Mouse (Mus musculus) CH12.LX (cell line): ENCODE measurements around the gene Aasdhppt. TPM values are rescaled to one million over a fixed set of nuclear protein-coding genes. Genes with fewer than 3 reads are reported as not detected.

Experiments
- DNase-seq: peaks from one replicate; pipeline ENCODE4 v3.0.0-alpha.2; 2013; ENCODE audit errors: extremely low read depth
- H3K27ac ChIP-seq: 2 replicates; pipeline ENCODE4 v1.5.1; 2012; ENCODE audit warnings: low read depth, mild to moderate bottlenecking, control low read depth, moderate library complexity; ENCODE audit not compliant: insufficient read depth
- H3K27me3 ChIP-seq: replicated peaks from 2 replicates; pipeline ENCODE3; 2012; ENCODE audit warnings: inconsistent platforms
- H3K36me3 ChIP-seq, 2 experiments: replicated peaks in 1 of 2; 2 replicates each; pipeline versions ENCODE3 to v1.6.1; 2012; ENCODE audit warnings: inconsistent platforms in 1 of 2, low read length in 1 of 2, mild to moderate bottlenecking in 1 of 2, mixed read lengths in 1 of 2, moderate library complexity in 1 of 2; ENCODE audit not compliant: control insufficient read depth in 1 of 2, insufficient read depth in 1 of 2
- H3K4me1 ChIP-seq, 2 experiments: 2 replicates each; pipeline ENCODE4 v1.6.1; 2012; ENCODE audit warnings: inconsistent platforms in 1 of 2, moderate library complexity in 1 of 2; ENCODE audit not compliant: insufficient read depth in 2 of 2, control insufficient read depth in 1 of 2
- H3K4me2 ChIP-seq: 2 replicates; pipeline ENCODE4 v1.6.1; 2012; ENCODE audit warnings: low read depth, mild to moderate bottlenecking, control low read depth; ENCODE audit not compliant: poor library complexity, insufficient read depth, severe bottlenecking
- H3K4me3 ChIP-seq, 3 experiments: fragments of 150-350 bp in 1 of 3; sonication (generic) in 1 of 3; replicated peaks in 1 of 3; 2 replicates each; pipeline versions ENCODE3 to v1.5.1; 2011 to 2012; ENCODE audit warnings: low read depth in 2 of 3, low read length in 2 of 3, mild to moderate bottlenecking in 2 of 3, moderate library complexity in 2 of 3, control low read depth in 1 of 3, improper control_type of control experiment in 1 of 3, inconsistent platforms in 1 of 3, mixed read lengths in 1 of 3; ENCODE audit not compliant: poor library complexity in 1 of 3
- H3K79me2 ChIP-seq: replicated peaks from 2 replicates; pipeline ENCODE4 v1.6.1; 2012; ENCODE audit warnings: mild to moderate bottlenecking, moderate library complexity; ENCODE audit not compliant: control insufficient read depth, poor library complexity, insufficient read depth, severe bottlenecking; ENCODE audit errors: extremely low read depth
- H3K9ac ChIP-seq: 2 replicates; pipeline ENCODE4 v1.6.1; 2012; ENCODE audit warnings: low read depth, mild to moderate bottlenecking, control low read depth, moderate library complexity; ENCODE audit not compliant: insufficient read depth
- H3K9me3 ChIP-seq: replicated peaks from 2 replicates; pipeline ENCODE3; 2012; ENCODE audit warnings: low read length, inconsistent platforms, mixed read lengths
- BHLHE40 ChIP-seq: IDR thresholded peaks from 2 replicates; pipeline ENCODE4 v1.6.1; 2011; ENCODE audit warnings: mild to moderate bottlenecking, low read depth, low read length, improper control_type of control experiment
- CHD1 ChIP-seq: IDR thresholded peaks from 2 replicates; pipeline ENCODE4 v1.6.1; 2012; ENCODE audit warnings: low read depth, low read length, improper control_type of control experiment, inconsistent platforms
- CTCF ChIP-seq, 2 experiments: IDR thresholded peaks in 1 of 2; conservative IDR thresholded peaks in 1 of 2; 2 replicates each; pipeline ENCODE4 v1.5.1; 2011 to 2012; ENCODE audit warnings: low read depth in 2 of 2, low read length in 2 of 2, improper control_type of control experiment in 1 of 2, inconsistent platforms in 1 of 2, mild to moderate bottlenecking in 1 of 2, moderate library complexity in 1 of 2
- E2F4 ChIP-seq: IDR thresholded peaks from 2 replicates; pipeline ENCODE4 v1.6.1; 2011; ENCODE audit warnings: low read depth, low read length, improper control_type of control experiment; ENCODE audit not compliant: insufficient replicate concordance
- ELF1 ChIP-seq: IDR thresholded peaks from 2 replicates; pipeline ENCODE4 v1.6.1; 2014; ENCODE audit warnings: low read depth, mild to moderate bottlenecking, inconsistent platforms, low read length, improper control_type of control experiment
- ETS1 ChIP-seq: conservative IDR thresholded peaks from 2 replicates; pipeline ENCODE4 v1.6.1; 2012; ENCODE audit warnings: low read depth, mild to moderate bottlenecking, inconsistent platforms, low read length, improper control_type of control experiment, moderate library complexity
- JUND ChIP-seq: conservative IDR thresholded peaks from 2 replicates; pipeline ENCODE4 v1.6.1; 2011; ENCODE audit warnings: low read depth, low read length, improper control_type of control experiment
- KAT2A ChIP-seq: IDR thresholded peaks from 2 replicates; pipeline ENCODE4 v1.6.1; 2012; ENCODE audit warnings: low read length, improper control_type of control experiment, inconsistent platforms; ENCODE audit not compliant: insufficient replicate concordance
- MAFK ChIP-seq: IDR thresholded peaks from 2 replicates; pipeline ENCODE4 v1.6.1; 2011; ENCODE audit warnings: low read length, improper control_type of control experiment; ENCODE audit not compliant: insufficient replicate concordance
- MAZ ChIP-seq: IDR thresholded peaks from 2 replicates; pipeline ENCODE4 v1.6.1; 2012; ENCODE audit warnings: low read depth, mild to moderate bottlenecking, inconsistent platforms, low read length, improper control_type of control experiment, moderate library complexity
- MXI1 ChIP-seq: IDR thresholded peaks from 2 replicates; pipeline ENCODE4 v1.6.1; 2011; ENCODE audit warnings: mild to moderate bottlenecking, low read depth, low read length, improper control_type of control experiment
- NELFE ChIP-seq: IDR thresholded peaks from 2 replicates; pipeline ENCODE4 v1.6.1; 2011; ENCODE audit warnings: low read depth, low read length, improper control_type of control experiment
- NRF1 ChIP-seq: IDR thresholded peaks from 2 replicates; pipeline ENCODE4 v1.6.1; 2014; ENCODE audit warnings: low read depth, mild to moderate bottlenecking, inconsistent platforms, low read length, improper control_type of control experiment, moderate library complexity
- PAX5 ChIP-seq: IDR thresholded peaks from 2 replicates; pipeline ENCODE4 v1.6.1; 2012; ENCODE audit warnings: low read length, inconsistent platforms, mixed read lengths
- RAD21 ChIP-seq: IDR thresholded peaks from 2 replicates; pipeline ENCODE4 v1.6.1; 2011; ENCODE audit warnings: low read depth, mild to moderate bottlenecking, low read length, improper control_type of control experiment, moderate library complexity
- RCOR1 ChIP-seq: conservative IDR thresholded peaks from 2 replicates; pipeline ENCODE4 v1.6.1; 2012; ENCODE audit warnings: low read depth, mild to moderate bottlenecking, inconsistent platforms, low read length, improper control_type of control experiment
- TBP ChIP-seq: conservative IDR thresholded peaks from 2 replicates; pipeline ENCODE4 v1.6.1; 2011; ENCODE audit warnings: low read depth, low read length, improper control_type of control experiment
- UBTF ChIP-seq: IDR thresholded peaks from 2 replicates; pipeline ENCODE4 v1.6.1; 2012; ENCODE audit warnings: low read depth, mild to moderate bottlenecking, inconsistent platforms, low read length, improper control_type of control experiment, moderate library complexity
- USF1 ChIP-seq: IDR thresholded peaks from 2 replicates; pipeline ENCODE4 v1.6.1; 2014; ENCODE audit warnings: low read depth, mild to moderate bottlenecking, inconsistent platforms, low read length, improper control_type of control experiment
- USF2 ChIP-seq: conservative IDR thresholded peaks from 2 replicates; pipeline ENCODE4 v1.6.1; 2011; ENCODE audit warnings: low read depth, low read length, improper control_type of control experiment
- ZC3H11A ChIP-seq: IDR thresholded peaks from 2 replicates; pipeline ENCODE4 v1.6.1; 2012; ENCODE audit warnings: low read depth, mild to moderate bottlenecking, inconsistent platforms, low read length, improper control_type of control experiment
- ZKSCAN1 ChIP-seq: IDR thresholded peaks from 2 replicates; pipeline ENCODE4 v1.6.1; 2012; ENCODE audit warnings: low read depth, inconsistent platforms, low read length, improper control_type of control experiment, borderline replicate concordance
- dilution Hi-C: fragments of 300-500 bp; cut with MboI; formaldehyde crosslinking; loops from 2 replicates; pipeline ENCODE4 v1.14.3; 2020; ENCODE audit warnings: low sequenced_read_pairs; ENCODE audit not compliant: extremely low pct_unique_long_range_greater_than_20kb, extremely low pct_ligation_motif_present
- in situ Hi-C: fragments of 300-500 bp; cut with MboI; formaldehyde crosslinking; loops from 3 replicates; pipeline ENCODE4 v1.14.3; 2019; ENCODE audit warnings: low sequenced_read_pairs, low pct_ligation_motif_present, low pct_unique_long_range_greater_than_20kb, mixed read lengths
- polyA plus RNA-seq: library from polyadenylated mRNA; unstranded; fragments of >175 nt; gene quantifications from 2 replicates; pipeline ENCODE4 v1.2.1, GENCODE M21; 2012; ENCODE audit warnings: low read depth; ENCODE audit not compliant: insufficient read length
- total RNA-seq, 2 experiments: library from RNA; depleted of rRNA; stranded (reverse); fragments of 300-350 nt in 1 of 2; fragments of >200 nt in 1 of 2; gene quantifications; 2 replicates each; pipeline ENCODE4 v1.2.3; 2012 to 2014

Gene Aasdhppt
- total and polyA plus RNA-seq, 3 experiments = 24.4 to 56.9 (median 25.9) TPM

DNA sequence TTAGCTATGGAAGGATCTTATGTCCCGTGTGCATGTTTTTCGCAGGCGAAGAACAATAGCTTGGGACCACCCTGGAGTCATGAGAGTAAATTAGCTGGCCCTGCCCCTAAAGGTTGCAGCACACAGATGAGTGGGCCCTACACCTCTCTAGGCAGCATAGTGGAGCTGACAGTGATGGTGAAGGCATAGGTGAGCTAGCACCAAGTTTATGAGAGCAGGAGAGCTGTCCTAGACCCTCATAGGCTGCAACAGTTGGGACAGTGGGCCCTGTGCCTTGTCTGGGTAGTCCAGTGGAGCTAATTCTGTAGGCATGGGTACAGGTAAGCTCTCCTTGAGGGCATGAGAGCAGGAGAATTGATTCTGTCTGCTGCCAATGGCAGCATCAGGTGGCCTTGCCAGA is 42.4 kb downstream of the Aasdhppt start:
- Histone ChIP-seq H3K9ac (no peak overlapping the region), H3K27ac (no peak overlapping the region), H3K36me3 (no peaks in the 10 kb centered on the region), H3K79me2 (no peaks in the 10 kb centered on the region), H3K4me2 (no peak overlapping the region), H3K4me1 (no peaks in the 10 kb centered on the region), H3K27me3 (no peaks in the 10 kb centered on the region), H3K4me3 (no peak overlapping the region), H3K9me3 (no peaks in the 10 kb centered on the region)
- in situ Hi-C loops (no loop called here), dilution Hi-C loops (no loop called here)
- no peak for DNase-seq
- TF ChIP-seq MAFK (no peak), CTCF (conservative IDR thresholded peaks at IDR 0.05 in 1 of 2, IDR thresholded peaks at IDR 0.05 in 1 of 2; ENCODE audit: low read depth in 2 of 2, low read length in 2 of 2) (no peak), NRF1 (no peak), TBP (no peak), CHD1 (no peak), ETS1 (no peak), JUND (no peak), ZC3H11A (no peak), RAD21 (no peak), MXI1 (no peak), UBTF (no peak)

DNA sequence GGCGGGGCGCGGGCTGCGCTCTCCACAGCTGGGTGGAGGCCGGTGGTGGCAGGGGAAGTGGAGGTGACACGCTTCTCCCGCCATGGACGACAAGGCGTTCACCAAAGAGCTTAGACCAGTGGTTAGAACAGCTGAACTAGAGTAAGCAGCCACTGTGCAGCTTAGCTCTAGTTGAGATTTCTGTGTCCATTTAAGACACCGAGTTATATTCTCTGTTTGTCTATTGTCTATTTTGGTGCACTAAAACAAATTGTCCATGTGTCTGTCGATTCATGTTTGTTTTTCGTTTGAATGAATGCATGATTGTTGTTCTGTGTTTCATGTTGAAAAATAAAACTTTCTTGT is 48.6 kb downstream of the Aasdhppt start:
- no peak overlapping the region for H3K9ac ChIP-seq
- H3K4me3 ChIP-seq = no peak overlapping the region
- no peaks in the 10 kb centered on the region for H3K79me2 ChIP-seq
- H3K27ac ChIP-seq = no peak overlapping the region
- no peaks in the 10 kb centered on the region for H3K36me3 ChIP-seq
- H3K4me1 ChIP-seq = no peaks in the 10 kb centered on the region
- H3K9me3 ChIP-seq = peaks cover 11% of the 10 kb centered on the region
- no peak overlapping the region for H3K4me2 ChIP-seq
- in situ Hi-C loops = no loop called here
- TF ChIP-seq ELF1 (no peak), RCOR1 (no peak), USF1 (no peak), BHLHE40 (no peak), RAD21 (no peak), ZKSCAN1 (no peak), TBP (no peak), USF2 (no peak), KAT2A (no peak), E2F4 (no peak), NELFE (no peak), PAX5 (no peak), MAZ (no peak), MXI1 (no peak)
- no peak for DNase-seq
- H3K27me3 ChIP-seq = no peaks in the 10 kb centered on the region
- dilution Hi-C loops = no loop called here
